ENCODE assay signal across 22 mouse cellular contexts in genomic region chr15:100179685-100180084, GRCm38 (mm10). TPM values are rescaled to one million over a fixed set of nuclear protein-coding genes. Genes with fewer than 3 reads are reported as not detected.
DNase-seq lines count a peak whose midpoint lies in the region; ATAC-seq and TF ChIP-seq lines count a peak whose summit lies in the region.
"Had no signal": no experiment of that assay in that cellular context is flagged by ENCODE, and none has a peak within 500 bp of the region (broad histone marks: within the 10 kb centered on the region; RNA-seq: fewer than 3 reads in every experiment).

No protein-coding gene starts in this region.

- TF ChIP-seq POLR2A in olfactory bulb, adult 2 months (IDR thresholded peaks at IDR 0.05; ENCODE audit: insufficient read depth, low read depth, low read length), result no peak

- TF ChIP-seq CTCF in olfactory bulb, adult 2 months (IDR thresholded peaks at IDR 0.05; ENCODE audit: insufficient read depth, low read depth, low read length), result no peak

- H3K27ac ChIP-seq in olfactory bulb, adult 2 months (ENCODE audit: insufficient read depth, low read depth, low read length), result 0 out of 2 replicates have a peak overlapping the region, but pooled peaks have one; percentile 14
- H3K27ac ChIP-seq: heart, adult 2 months; hindbrain, embryonic 15.5 days; macrophage; midbrain, embryonic 13.5 days; neural tube, embryonic 12.5 days had no signal

- H3K9me3 ChIP-seq in megakaryocyte, embryonic 14.5 days, result no peaks in the 10 kb centered on the region
- H3K9me3 ChIP-seq: hindbrain, embryonic 15.5 days; midbrain, embryonic 13.5 days; neural tube, embryonic 12.5 days had no signal

- no peak for DNase-seq in frontal cortex, postnatal 10 days (ENCODE audit: low spot score in 2 of 2)
- no peak for DNase-seq in T-cell, adult 2 months (ENCODE audit: low spot score)
- no peak for DNase-seq in lung, postnatal 4 days
- DNase-seq: adrenal gland, adult 2 months; gastrocnemius, postnatal 14 days; heart, adult 2 months; kidney, postnatal 4 days; retina, postnatal 1 day; right cerebral cortex, postnatal 25 days; spleen, adult 18-20 months; thymus, postnatal 14 days had no signal

- peaks cover 76% of the 10 kb centered on the region for H3K36me3 ChIP-seq in megakaryocyte, embryonic 14.5 days (replicated peaks; ENCODE audit: low read length)

- H3K4me3 ChIP-seq in megakaryocyte, embryonic 14.5 days (replicated peaks), result peak overlapping the region; percentile 82
- H3K4me3 ChIP-seq in olfactory bulb, adult 2 months (ENCODE audit: insufficient read depth, low read depth, low read length), result no peak overlapping the region
- H3K4me3 ChIP-seq: heart, adult 2 months; hindbrain, embryonic 15.5 days; midbrain, embryonic 13.5 days; neural tube, embryonic 12.5 days had no signal

- H3K4me1 ChIP-seq in megakaryocyte, embryonic 14.5 days, result peaks cover 48% of the 10 kb centered on the region
- peaks cover 4% of the 10 kb centered on the region; the same call in 1 of the 2 replicates for H3K4me1 ChIP-seq in olfactory bulb, adult 2 months (ENCODE audit: control insufficient read depth, insufficient read depth, low read length)
- H3K4me1 ChIP-seq: hindbrain, embryonic 15.5 days; midbrain, embryonic 13.5 days; neural tube, embryonic 12.5 days had no signal

- 75% methylated on average over 6 of the region's 6 CpGs for WGBS in olfactory bulb, adult 2 months

- peak; percentile 32; the same call in 1 of the 2 replicates for ATAC-seq in frontal cortex, adult (ENCODE audit: low TSS enrichment)
- ATAC-seq in megakaryocyte, adult 5-6 weeks (ENCODE audit: poor library complexity, severe bottlenecking), result no peak
- ATAC-seq in granulocyte monocyte progenitor cell, adult 5-6 weeks (replicated peaks; ENCODE audit: poor library complexity, severe bottlenecking), result peak; percentile 66
- ATAC-seq: forebrain, embryonic 14.5 days; intestine, postnatal 0 days; midbrain, embryonic 13.5 days had no signal

- no peaks in the 10 kb centered on the region for H3K27me3 ChIP-seq in megakaryocyte, embryonic 14.5 days (replicated peaks)
- H3K27me3 ChIP-seq: hindbrain, embryonic 15.5 days; midbrain, embryonic 13.5 days; neural tube, embryonic 12.5 days had no signal

RNA-seq across cellular contexts. Expression of gene Atf1, which starts 47.9 kb away (rescaled TPM):
- polyA plus RNA-seq in megakaryocyte, embryonic 14.5 days (2012; ENCODE audit: insufficient read depth, low replicate concordance), result 20.0 and 20.6 TPM in 2 replicates
- total RNA-seq in megakaryocyte, adult 5-6 weeks (2015), result 77.0 and 100 TPM in 2 replicates
- total RNA-seq in megakaryocyte, adult 5-6 weeks (2017), result 52.8 and 95.7 TPM in 2 replicates
- 56.7 and 75.0 TPM in 2 replicates for total RNA-seq in granulocyte monocyte progenitor cell, adult 5-6 weeks (2014; fragmentation: Nextera tagmentation)
- total RNA-seq in granulocyte monocyte progenitor cell, adult 5-6 weeks (2017), result 62.3 and 63.0 TPM in 2 replicates
- polyA plus RNA-seq in olfactory bulb, adult 2 months (2012; ENCODE audit: insufficient read depth, insufficient read length, low replicate concordance, missing spikeins), result not detected in 2 replicates
